Mouse (Mus musculus) stomach, embryonic 14.5 days (tissue): Measurements from ENCODE around the gene Sec14l5. TPM values are rescaled to one million over a fixed set of nuclear protein-coding genes. Genes with fewer than 3 reads are reported as not detected.

Source experiments
- ATAC-seq: fragments of 200-750 bp; cut with Nextera tagmentation; 2 replicates; pipeline ENCODE4 v1.8.0; 2017; ENCODE audit warnings: low read depth, moderate TSS enrichment; ENCODE audit not compliant: insufficient number of reproducible peaks, insufficient read depth, low FRiP score
- H3K27ac ChIP-seq: fragments of 300-500 bp; sonication (generic); 2 replicates; pipeline ENCODE4 v1.5.1; 2014; ENCODE audit warnings: mild to moderate bottlenecking, low read length, moderate library complexity, mixed read lengths
- H3K27me3 ChIP-seq: fragments of 300-500 bp; sonication (generic); 2 replicates; pipeline ENCODE4 v1.6.1; 2014; ENCODE audit warnings: low read length, control low read depth, mixed read lengths; ENCODE audit not compliant: control insufficient read depth, insufficient read depth
- H3K36me3 ChIP-seq: fragments of 300-500 bp; sonication (generic); 2 replicates; pipeline ENCODE4 v1.6.1; 2014; ENCODE audit warnings: mild to moderate bottlenecking, control low read depth, low read length, moderate library complexity, mixed read lengths; ENCODE audit not compliant: control insufficient read depth, insufficient read depth
- H3K4me1 ChIP-seq: fragments of 300-500 bp; sonication (generic); 2 replicates; pipeline ENCODE4 v1.6.1; 2014; ENCODE audit warnings: low read length, control low read depth, mixed read lengths; ENCODE audit not compliant: control insufficient read depth, insufficient read depth
- H3K4me2 ChIP-seq: fragments of 300-500 bp; sonication (generic); replicated peaks from 2 replicates; pipeline ENCODE4 v1.6.1; 2014; ENCODE audit warnings: low read depth, low read length, control low read depth
- H3K4me3 ChIP-seq: fragments of 300-500 bp; sonication (generic); 2 replicates; pipeline ENCODE4 v1.5.1; 2014; ENCODE audit warnings: low read depth, low read length, control low read depth
- H3K9ac ChIP-seq: fragments of 300-500 bp; sonication (generic); replicated peaks from 2 replicates; pipeline ENCODE4 v1.6.1; 2014; ENCODE audit warnings: low read depth, mild to moderate bottlenecking, control low read depth, low read length, moderate library complexity, mixed read lengths
- H3K9me3 ChIP-seq: fragments of 300-500 bp; sonication (generic); 2 replicates; pipeline ENCODE4 v1.6.1; 2016; ENCODE audit warnings: low read depth, low read length, control low read depth; ENCODE audit not compliant: control insufficient read depth
- WGBS: fragments of 180-500 bp; shearing (Covaris S2); extraction: QIAGEN DNeasy Blood & Tissue Kit; methylation state at CpG from one replicate; pipeline ENCODE4 v1.1.7; 2014; 5-methylcytosine and 5-hydroxymethylcytosine counted together
- polyA plus RNA-seq: library from polyadenylated mRNA; unstranded; fragments of >200 nt; fragmentation: Nextera tagmentation; extraction: Ambion mirVana; gene quantifications from 2 replicates; pipeline ENCODE4 v1.2.1, GENCODE M21; 2014

Gene Sec14l5
- polyA plus RNA-seq, 1 experiment from 2014 or later: 0.13 TPM

- Histone ChIP-seq H3K4me3 (no peak overlapping the region), H3K4me1 (no peaks in the 10 kb centered on the region), H3K9ac (no peak overlapping the region), H3K4me2 (no peak overlapping the region; the same call in 1 of the 2 replicates), H3K36me3 (no peaks in the 10 kb centered on the region), H3K27me3 (peaks cover 25% of the 10 kb centered on the region), H3K27ac (no peak overlapping the region), H3K9me3 (no peaks in the 10 kb centered on the region)
- no peak for ATAC-seq
- 66% methylated on average over 2 of the region's 2 CpGs for WGBS
Observed at GRCm38 (mm10) chr16:5130196-5130595, 16.7 kb upstream of the Sec14l5 start.

GRCm38 (mm10) chr16:5130766-5131165, 16.1 kb upstream of the Sec14l5 start:
- no peak for ATAC-seq
- no peaks in the 10 kb centered on the region for H3K36me3 ChIP-seq
- H3K9me3 ChIP-seq: no peaks in the 10 kb centered on the region
- no peak overlapping the region for H3K27ac ChIP-seq
- H3K27me3 ChIP-seq: peaks cover 25% of the 10 kb centered on the region
- H3K4me3 ChIP-seq: peak overlapping the region; percentile 2; the same call in 1 of the 2 replicates
- 26% methylated on average over 4 of the region's 4 CpGs for WGBS
- H3K4me2 ChIP-seq: peak overlapping the region; percentile 47; the same call in 1 of the 2 replicates
- H3K4me1 ChIP-seq: no peaks in the 10 kb centered on the region
- H3K9ac ChIP-seq: no peak overlapping the region

- Histone ChIP-seq H3K27me3 (peaks cover 25% of the 10 kb centered on the region), H3K36me3 (no peaks in the 10 kb centered on the region), H3K4me1 (no peaks in the 10 kb centered on the region; the same call in 1 of the 2 replicates), H3K27ac (no peak overlapping the region), H3K9ac (no peak overlapping the region; the same call in 1 of the 2 replicates), H3K4me3 (peak overlapping the region; percentile 42), H3K9me3 (no peaks in the 10 kb centered on the region), H3K4me2 (peak overlapping the region; percentile 47)
- ATAC-seq: no peak
- 2% methylated on average over 25 of the region's 25 CpGs for WGBS
Observed at GRCm38 (mm10) chr16:5131251-5131922, 15.5 kb upstream of the Sec14l5 start.

DNA sequence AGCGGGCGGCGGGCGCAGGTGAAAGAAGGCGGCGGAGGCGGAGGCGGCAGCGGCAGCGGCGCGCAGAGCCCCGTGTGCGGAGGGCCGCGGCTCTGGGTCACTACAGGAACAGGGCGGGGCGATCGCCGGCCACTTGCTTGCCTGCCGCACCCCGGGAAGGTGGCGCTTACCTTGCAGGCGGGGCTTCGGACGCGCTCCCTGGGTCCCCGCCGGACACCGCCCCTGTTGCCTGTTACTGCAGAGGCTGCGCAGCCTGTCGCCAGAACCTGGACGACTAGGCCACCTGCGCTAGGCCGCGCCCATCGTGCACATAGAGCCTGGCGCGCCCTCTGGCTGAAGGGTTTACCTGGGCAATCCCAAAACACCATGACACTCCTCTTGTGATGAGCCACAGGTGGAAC, 14.5 kb upstream of the Sec14l5 start, which contains the start of gene Ppl:
TSS of gene Ppl (minus strand) at position 21 of the 401 bp plus-strand sequence.
- H3K9me3 ChIP-seq: no peaks in the 10 kb centered on the region
- no peaks in the 10 kb centered on the region; the same call in 1 of the 2 replicates for H3K4me1 ChIP-seq
- no peaks in the 10 kb centered on the region for H3K36me3 ChIP-seq
- peak within 1 kb of the TSS; percentile 42 for H3K4me3 ChIP-seq
- WGBS: 2% methylated on average over 39 of the region's 39 CpGs
- H3K27ac ChIP-seq: no peak within 1 kb of the TSS
- H3K27me3 ChIP-seq: peaks cover 25% of the 10 kb centered on the region
- peak within 1 kb of the TSS; percentile 7; the same call in 1 of the 2 replicates for H3K9ac ChIP-seq
- peak within 1 kb of the TSS; percentile 47 for H3K4me2 ChIP-seq
- ATAC-seq: peak; percentile 83

DNA sequence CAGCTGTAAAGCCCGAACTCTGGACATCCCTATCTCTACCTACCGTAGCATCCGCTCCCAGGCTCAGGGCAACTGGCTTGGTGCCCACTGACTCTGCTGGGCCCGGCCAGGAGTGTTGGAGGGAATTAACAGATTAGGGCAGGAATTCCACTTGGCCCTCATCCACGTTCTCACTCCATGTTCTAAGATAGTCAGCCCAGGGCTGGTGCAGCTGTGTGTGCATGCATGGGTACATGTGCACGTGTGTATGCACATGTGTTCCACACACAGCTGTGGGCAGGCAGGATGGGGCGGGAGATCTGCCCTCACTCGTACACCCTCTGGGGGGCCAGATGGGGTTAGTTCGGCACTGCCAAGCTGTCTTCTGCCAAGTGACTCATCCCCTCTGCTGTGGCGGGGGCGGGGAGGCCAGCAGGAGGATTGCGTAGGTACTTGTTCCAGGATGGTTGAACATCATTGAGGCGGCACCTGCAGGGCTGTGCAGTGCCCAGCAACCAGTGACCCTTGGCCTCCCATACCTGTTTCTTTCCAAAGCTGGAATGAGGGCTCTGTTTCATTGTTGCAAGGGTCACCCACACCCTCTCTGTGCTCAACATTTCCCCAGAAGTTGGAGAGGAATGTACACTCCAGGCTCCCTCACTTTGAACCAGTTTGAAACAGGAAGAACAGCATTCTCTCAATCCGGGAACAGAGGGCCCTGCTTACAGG, 12.1 kb upstream of the Sec14l5 start:
- H3K4me2 ChIP-seq: no peak overlapping the region
- H3K4me3 ChIP-seq: no peak overlapping the region
- no peaks in the 10 kb centered on the region for H3K36me3 ChIP-seq
- ATAC-seq: no peak
- H3K4me1 ChIP-seq: no peaks in the 10 kb centered on the region; the same call in 1 of the 2 replicates
- H3K9me3 ChIP-seq: no peaks in the 10 kb centered on the region
- H3K27ac ChIP-seq: peak overlapping the region; percentile 88; the same call in 1 of the 2 replicates
- no peak overlapping the region for H3K9ac ChIP-seq
- WGBS: 50% methylated on average over 14 of the region's 14 CpGs
- peaks cover 25% of the 10 kb centered on the region for H3K27me3 ChIP-seq

DNA sequence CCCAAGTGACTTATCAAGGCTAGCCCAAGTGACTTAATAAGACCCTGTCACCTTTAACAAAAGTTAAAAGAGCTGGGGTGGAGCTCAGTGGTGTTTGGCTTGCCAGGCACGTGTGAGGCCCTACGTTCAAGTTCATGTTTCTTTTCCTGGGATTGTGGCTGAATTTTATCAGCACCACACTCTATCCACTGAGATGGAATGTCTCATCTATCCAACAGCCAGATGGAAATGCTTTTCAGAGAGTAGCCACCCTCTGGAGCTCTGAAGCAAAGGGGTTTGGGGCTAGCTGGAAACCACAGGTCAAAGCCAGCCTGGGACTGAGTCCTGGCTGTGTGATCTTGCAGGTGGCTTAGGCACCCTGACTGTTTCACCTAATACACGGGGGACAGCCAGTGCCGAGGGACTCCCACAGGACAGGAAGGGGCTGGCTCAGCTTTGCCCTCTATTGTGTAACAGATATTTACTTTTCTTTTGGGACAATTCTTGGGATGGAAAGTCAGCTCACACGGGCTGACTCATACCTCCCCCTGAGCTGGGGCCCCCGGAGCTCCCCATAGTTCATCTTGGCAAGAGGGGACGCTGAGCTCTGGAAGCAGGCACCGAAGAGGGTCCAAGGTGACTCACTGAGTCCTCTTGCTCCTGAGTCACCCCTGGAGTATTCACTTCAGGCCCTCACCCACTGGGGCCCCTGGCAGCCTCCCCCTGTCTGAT, 11.2 kb upstream of the Sec14l5 start:
- Histone ChIP-seq H3K27ac (peak overlapping the region; percentile 88), H3K4me2 (no peak overlapping the region), H3K36me3 (no peaks in the 10 kb centered on the region), H3K4me1 (no peaks in the 10 kb centered on the region; the same call in 1 of the 2 replicates), H3K27me3 (peaks cover 25% of the 10 kb centered on the region), H3K4me3 (no peak overlapping the region), H3K9me3 (no peaks in the 10 kb centered on the region), H3K9ac (no peak overlapping the region)
- ATAC-seq: peak; percentile 5; the same call in 1 of the 2 replicates
- WGBS: 60% methylated on average over 8 of the region's 8 CpGs

DNA sequence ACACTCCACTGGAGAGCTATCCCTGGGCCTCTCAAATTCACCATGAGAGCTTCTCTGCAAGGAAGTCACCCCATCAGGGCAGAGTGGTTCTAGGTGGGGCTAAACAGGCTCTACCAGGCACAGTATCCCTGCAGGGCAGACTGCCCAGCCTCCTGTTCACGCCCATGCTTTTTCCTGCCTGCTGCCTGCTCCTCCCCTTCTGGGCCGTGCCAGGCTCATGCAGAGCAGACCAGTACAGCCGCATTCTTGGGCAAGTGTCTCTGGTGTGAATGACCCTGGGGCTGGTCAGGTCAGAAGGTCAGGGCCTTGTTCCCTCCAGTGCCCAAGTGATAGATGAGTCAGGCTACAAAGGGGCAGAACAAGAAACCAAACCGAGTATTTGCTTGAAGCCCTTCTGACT, 10.4 kb upstream of the Sec14l5 start:
- H3K27me3 ChIP-seq: peaks cover 20% of the 10 kb centered on the region
- no peaks in the 10 kb centered on the region; the same call in 1 of the 2 replicates for H3K4me1 ChIP-seq
- H3K27ac ChIP-seq: peak overlapping the region; percentile 88
- H3K9ac ChIP-seq: no peak overlapping the region
- no peaks in the 10 kb centered on the region for H3K9me3 ChIP-seq
- H3K4me3 ChIP-seq: no peak overlapping the region
- 21% methylated on average over 4 of the region's 4 CpGs for WGBS
- H3K36me3 ChIP-seq: no peaks in the 10 kb centered on the region
- no peak overlapping the region for H3K4me2 ChIP-seq
- ATAC-seq: peak; percentile 73

DNA sequence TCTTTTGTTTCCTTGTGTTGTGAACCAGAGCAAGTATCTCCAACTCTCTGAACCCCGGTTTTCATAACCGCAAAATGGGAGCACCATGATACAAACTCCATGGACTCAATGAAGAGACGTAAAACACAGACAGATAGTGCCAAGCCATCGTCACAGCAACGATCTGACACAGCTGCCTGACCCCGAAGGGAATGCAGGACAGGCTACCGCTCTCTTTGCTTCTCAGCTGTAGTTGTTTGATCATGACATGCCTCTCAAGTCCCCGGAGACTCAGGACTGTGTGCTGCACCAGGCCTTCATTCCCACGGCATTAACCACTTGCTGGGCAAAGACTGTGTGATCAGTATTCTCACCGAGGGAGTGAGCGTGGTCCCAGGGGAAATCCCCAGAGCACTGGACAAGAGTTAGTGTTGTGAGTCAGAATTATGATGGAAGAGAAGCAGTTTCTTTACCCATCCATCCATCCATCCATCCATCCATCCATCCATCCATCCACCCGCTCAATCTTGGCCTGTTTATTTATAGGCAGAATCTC, 9.8 kb upstream of the Sec14l5 start:
- no peaks in the 10 kb centered on the region for H3K36me3 ChIP-seq
- ATAC-seq: no peak
- 0 out of 2 replicates have a peak overlapping the region, but pooled peaks have one; percentile 88 for H3K27ac ChIP-seq
- H3K27me3 ChIP-seq: peaks cover 15% of the 10 kb centered on the region
- 52% methylated on average over 12 of the region's 12 CpGs for WGBS
- H3K9me3 ChIP-seq: no peaks in the 10 kb centered on the region
- H3K9ac ChIP-seq: no peak overlapping the region
- no peaks in the 10 kb centered on the region; the same call in 1 of the 2 replicates for H3K4me1 ChIP-seq
- H3K4me3 ChIP-seq: no peak overlapping the region
- no peak overlapping the region for H3K4me2 ChIP-seq
